Mouse (Mus musculus) E14TG2a.4 (cell line): Measurements from ENCODE around the gene Dysf.

ENCODE experiments used
- CTCF ChIP-seq: conservative IDR thresholded peaks from 2 replicates; pipeline ENCODE4 v1.5.1; 2014; ENCODE audit warnings: low read length
- NANOG ChIP-seq: IDR thresholded peaks from 2 replicates; pipeline ENCODE4 v1.6.1; 2014; ENCODE audit warnings: borderline replicate concordance, low read length, mixed read lengths

GRCm38 (mm10) chr6:84229739-84230138, 221.3 kb downstream of the Dysf start:
- TF ChIP-seq CTCF (no peak), NANOG (no peak)
